Mouse (Mus musculus) midbrain, embryonic 15.5 days (tissue): ENCODE measurements around the gene Rpl7l1. TPM values are rescaled to one million over a fixed set of nuclear protein-coding genes. Genes with fewer than 3 reads are reported as not detected.

Experiments used
- ATAC-seq: fragments of 200-750 bp; cut with Nextera tagmentation; replicated peaks from 2 replicates; pipeline ENCODE4 v1.8.0; 2017; ENCODE audit warnings: moderate TSS enrichment
- H3K27ac ChIP-seq: fragments of 300-500 bp; sonication (generic); 2 replicates; pipeline ENCODE4 v1.5.1; 2015; ENCODE audit warnings: mild to moderate bottlenecking, inconsistent platforms
- H3K27me3 ChIP-seq: fragments of 300-500 bp; sonication (generic); replicated peaks from 2 replicates; pipeline ENCODE4 v1.6.1; 2015; ENCODE audit warnings: inconsistent platforms
- H3K36me3 ChIP-seq: fragments of 300-500 bp; sonication (generic); replicated peaks from 2 replicates; pipeline ENCODE4 v1.6.1; 2015; ENCODE audit warnings: inconsistent platforms
- H3K4me1 ChIP-seq: fragments of 300-500 bp; sonication (generic); 2 replicates; pipeline ENCODE4 v1.6.1; 2015; ENCODE audit warnings: inconsistent platforms
- H3K4me2 ChIP-seq: fragments of 300-500 bp; sonication (generic); 2 replicates; pipeline ENCODE4 v1.6.1; 2015; ENCODE audit warnings: inconsistent platforms, mild to moderate bottlenecking, moderate library complexity
- H3K4me3 ChIP-seq: fragments of 300-500 bp; sonication (generic); 2 replicates; pipeline ENCODE4 v1.5.1; 2015; ENCODE audit warnings: mild to moderate bottlenecking, inconsistent platforms
- H3K9ac ChIP-seq: fragments of 300-500 bp; sonication (generic); 2 replicates; pipeline ENCODE4 v1.6.1; 2015; ENCODE audit warnings: mild to moderate bottlenecking, inconsistent platforms
- H3K9me3 ChIP-seq: fragments of 300-500 bp; sonication (generic); 2 replicates; pipeline ENCODE4 v1.6.1; 2016; ENCODE audit warnings: inconsistent platforms
- WGBS: fragments of 180-500 bp; shearing (Covaris S2); methylation state at CpG from one replicate; pipeline ENCODE4 v1.1.7; 2015; ENCODE audit warnings: mixed read lengths; 5-methylcytosine and 5-hydroxymethylcytosine counted together
- polyA plus RNA-seq: library from polyadenylated mRNA; unstranded; fragments of >200 nt; fragmentation: Nextera tagmentation; extraction: Ambion mirVana; gene quantifications from 2 replicates; pipeline ENCODE4 v1.2.1, GENCODE M21; 2015

The Rpl7l1 gene
- polyA plus RNA-seq: 80.6 and 83.1 TPM in 2 replicates

GRCm38 (mm10) chr17:46782341-46783221 is at the start of gene Rpl7l1:
Gene Rpl7l1 (minus strand): TSS chr17:46782672.
- under 1% methylated on average over 44 of the region's 44 CpGs for WGBS
- Histone ChIP-seq H3K9me3 (no peaks in the 10 kb centered on the region), H3K36me3 (peaks cover 26% of the 10 kb centered on the region), H3K4me3 (peak within 1 kb of the TSS; percentile 76), H3K4me2 (peak within 1 kb of the TSS; percentile 74), H3K27me3 (no peaks in the 10 kb centered on the region), H3K4me1 (peaks cover 18% of the 10 kb centered on the region), H3K27ac (peak within 1 kb of the TSS; percentile 90), H3K9ac (peak within 1 kb of the TSS; percentile 70)
- peak; percentile 97 for ATAC-seq

- no peaks in the 10 kb centered on the region for H3K27me3 ChIP-seq
- WGBS: 92% methylated on average over 11 of the region's 11 CpGs
- H3K27ac ChIP-seq: no peak overlapping the region
- H3K4me3 ChIP-seq: no peak overlapping the region
- H3K9me3 ChIP-seq: no peaks in the 10 kb centered on the region
- no peaks in the 10 kb centered on the region for H3K4me1 ChIP-seq
- H3K36me3 ChIP-seq: peaks cover 15% of the 10 kb centered on the region
- ATAC-seq: no peak
- no peak overlapping the region for H3K9ac ChIP-seq
- H3K4me2 ChIP-seq: no peak overlapping the region
Measured at GRCm38 (mm10) chr17:46829856-46830535, 47.5 kb upstream of the Rpl7l1 start.

- H3K4me2 ChIP-seq: no peak overlapping the region
Measured at GRCm38 (mm10) chr17:46828935-46829334, 46.5 kb upstream of the Rpl7l1 start.

GRCm38 (mm10) chr17:46823091-46823490 is 40.6 kb upstream of the Rpl7l1 start:
- ATAC-seq: no peak
- H3K4me3 ChIP-seq: no peak overlapping the region
- no peaks in the 10 kb centered on the region for H3K4me1 ChIP-seq
- H3K4me2 ChIP-seq: no peak overlapping the region
- H3K9ac ChIP-seq: no peak overlapping the region
- H3K36me3 ChIP-seq: peaks cover 38% of the 10 kb centered on the region
- 94% methylated on average over 8 of the region's 8 CpGs for WGBS
- H3K27me3 ChIP-seq: no peaks in the 10 kb centered on the region
- H3K9me3 ChIP-seq: no peaks in the 10 kb centered on the region
- no peak overlapping the region for H3K27ac ChIP-seq

More at GRCm38 (mm10) chr17:46828935-46829334, 46.5 kb upstream of the Rpl7l1 start:
- no peak for ATAC-seq
- Histone ChIP-seq H3K4me3 (no peak overlapping the region), H3K27me3 (no peaks in the 10 kb centered on the region), H3K36me3 (peaks cover 25% of the 10 kb centered on the region), H3K9me3 (no peaks in the 10 kb centered on the region), H3K4me1 (no peaks in the 10 kb centered on the region), H3K27ac (no peak overlapping the region), H3K9ac (no peak overlapping the region)
- 96% methylated on average over 3 of the region's 3 CpGs for WGBS

GRCm38 (mm10) chr17:46820628-46821027 is 38.2 kb upstream of the Rpl7l1 start:
- 93% methylated on average over 7 of the region's 7 CpGs for WGBS
- no peak overlapping the region for H3K4me3 ChIP-seq
- H3K9me3 ChIP-seq: no peaks in the 10 kb centered on the region
- no peaks in the 10 kb centered on the region for H3K4me1 ChIP-seq
- ATAC-seq: no peak
- peaks cover 34% of the 10 kb centered on the region for H3K36me3 ChIP-seq
- H3K27me3 ChIP-seq: no peaks in the 10 kb centered on the region
- no peak overlapping the region for H3K4me2 ChIP-seq
- no peak overlapping the region for H3K27ac ChIP-seq
- H3K9ac ChIP-seq: no peak overlapping the region

GRCm38 (mm10) chr17:46817734-46818158 is 35.3 kb upstream of the Rpl7l1 start:
- no peak overlapping the region for H3K4me3 ChIP-seq
- WGBS: 88% methylated on average over 12 of the region's 12 CpGs
- H3K27me3 ChIP-seq: no peaks in the 10 kb centered on the region
- H3K27ac ChIP-seq: no peak overlapping the region
- H3K4me2 ChIP-seq: no peak overlapping the region
- no peaks in the 10 kb centered on the region for H3K4me1 ChIP-seq
- no peak for ATAC-seq
- no peak overlapping the region for H3K9ac ChIP-seq
- peaks cover 21% of the 10 kb centered on the region for H3K36me3 ChIP-seq
- no peaks in the 10 kb centered on the region for H3K9me3 ChIP-seq

GRCm38 (mm10) chr17:46816306-46816705 is 33.8 kb upstream of the Rpl7l1 start:
- Histone ChIP-seq H3K4me1 (no peaks in the 10 kb centered on the region), H3K4me3 (no peak overlapping the region), H3K36me3 (peaks cover 22% of the 10 kb centered on the region), H3K27me3 (no peaks in the 10 kb centered on the region), H3K9ac (no peak overlapping the region), H3K4me2 (no peak overlapping the region), H3K9me3 (no peaks in the 10 kb centered on the region), H3K27ac (no peak overlapping the region)
- WGBS: 65% methylated on average over 13 of the region's 13 CpGs
- no peak for ATAC-seq

- no peak overlapping the region for H3K4me3 ChIP-seq
Measured at GRCm38 (mm10) chr17:46814497-46814896, 32.0 kb upstream of the Rpl7l1 start.

GRCm38 (mm10) chr17:46813637-46814036 is 31.2 kb upstream of the Rpl7l1 start:
- Histone ChIP-seq H3K9ac (no peak overlapping the region), H3K9me3 (no peaks in the 10 kb centered on the region), H3K4me3 (no peak overlapping the region), H3K4me2 (no peak overlapping the region), H3K27me3 (no peaks in the 10 kb centered on the region), H3K36me3 (peaks cover 37% of the 10 kb centered on the region), H3K27ac (no peak overlapping the region), H3K4me1 (no peaks in the 10 kb centered on the region)
- WGBS: 84% methylated on average over 8 of the region's 8 CpGs
- no peak for ATAC-seq

More at GRCm38 (mm10) chr17:46814497-46814896, 32.0 kb upstream of the Rpl7l1 start:
- H3K9me3 ChIP-seq: no peaks in the 10 kb centered on the region
- WGBS: 92% methylated on average over 6 of the region's 6 CpGs
- H3K27ac ChIP-seq: no peak overlapping the region
- ATAC-seq: no peak
- peaks cover 29% of the 10 kb centered on the region for H3K36me3 ChIP-seq
- H3K27me3 ChIP-seq: no peaks in the 10 kb centered on the region
- H3K9ac ChIP-seq: no peak overlapping the region
- H3K4me1 ChIP-seq: no peaks in the 10 kb centered on the region
- H3K4me2 ChIP-seq: no peak overlapping the region

- H3K4me1 ChIP-seq: no peaks in the 10 kb centered on the region
- WGBS: 80% methylated on average over 1 of the region's 1 CpGs
- H3K9me3 ChIP-seq: no peaks in the 10 kb centered on the region
- no peak for ATAC-seq
- H3K27me3 ChIP-seq: no peaks in the 10 kb centered on the region
- no peak overlapping the region for H3K9ac ChIP-seq
- peaks cover 46% of the 10 kb centered on the region for H3K36me3 ChIP-seq
- no peak overlapping the region for H3K27ac ChIP-seq
- H3K4me2 ChIP-seq: no peak overlapping the region
- H3K4me3 ChIP-seq: no peak overlapping the region
Measured at GRCm38 (mm10) chr17:46812442-46812841, 30.0 kb upstream of the Rpl7l1 start.

- no peak overlapping the region for H3K27ac ChIP-seq
- no peak overlapping the region for H3K9ac ChIP-seq
- H3K27me3 ChIP-seq: no peaks in the 10 kb centered on the region
- ATAC-seq: no peak
- H3K36me3 ChIP-seq: peaks cover 59% of the 10 kb centered on the region
- H3K4me2 ChIP-seq: no peak overlapping the region
- H3K4me1 ChIP-seq: no peaks in the 10 kb centered on the region
- no peaks in the 10 kb centered on the region for H3K9me3 ChIP-seq
- WGBS: 79% methylated on average over 3 of the region's 3 CpGs
- no peak overlapping the region for H3K4me3 ChIP-seq
Measured at GRCm38 (mm10) chr17:46810672-46811071, 28.2 kb upstream of the Rpl7l1 start.

GRCm38 (mm10) chr17:46809131-46809830 is 26.8 kb upstream of the Rpl7l1 start:
- no peak for ATAC-seq
- 86% methylated on average over 6 of the region's 6 CpGs for WGBS
- H3K4me1 ChIP-seq: no peaks in the 10 kb centered on the region
- no peak overlapping the region for H3K27ac ChIP-seq
- H3K27me3 ChIP-seq: no peaks in the 10 kb centered on the region
- H3K9ac ChIP-seq: no peak overlapping the region
- H3K9me3 ChIP-seq: no peaks in the 10 kb centered on the region
- no peak overlapping the region for H3K4me3 ChIP-seq
- H3K36me3 ChIP-seq: peaks cover 59% of the 10 kb centered on the region
- H3K4me2 ChIP-seq: no peak overlapping the region
